Mouse (Mus musculus) lung, embryonic 15.5 days (tissue): ENCODE data around the gene Gm10643. TPM values are rescaled to one million over a fixed set of nuclear protein-coding genes. Genes with fewer than 3 reads are reported as not detected.

Experiments
- ATAC-seq: fragments of 200-750 bp; cut with Nextera tagmentation; 2 replicates; pipeline ENCODE4 v1.8.0; 2017; ENCODE audit warnings: moderate number of reproducible peaks, borderline replicate concordance; ENCODE audit not compliant: low FRiP score, low TSS enrichment; ENCODE audit errors: extremely low read depth
- H3K27ac ChIP-seq: fragments of 300-500 bp; sonication (generic); 2 replicates; pipeline ENCODE4 v1.5.1; 2015; ENCODE audit warnings: moderate library complexity, mild to moderate bottlenecking, inconsistent platforms
- H3K27me3 ChIP-seq: fragments of 300-500 bp; sonication (generic); 2 replicates; pipeline ENCODE4 v1.6.1; 2015; ENCODE audit warnings: inconsistent platforms
- H3K36me3 ChIP-seq: fragments of 300-500 bp; sonication (generic); 2 replicates; pipeline ENCODE4 v1.6.1; 2015; ENCODE audit warnings: inconsistent platforms
- H3K4me1 ChIP-seq: fragments of 300-500 bp; sonication (generic); 2 replicates; pipeline ENCODE4 v1.6.1; 2015; ENCODE audit warnings: inconsistent platforms
- H3K4me2 ChIP-seq: fragments of 300-500 bp; sonication (generic); 2 replicates; pipeline ENCODE4 v1.6.1; 2015; ENCODE audit warnings: inconsistent platforms, mild to moderate bottlenecking, moderate library complexity
- H3K4me3 ChIP-seq: fragments of 300-500 bp; sonication (generic); 2 replicates; pipeline ENCODE4 v1.5.1; 2015; ENCODE audit warnings: mild to moderate bottlenecking, inconsistent platforms
- H3K9ac ChIP-seq: fragments of 300-500 bp; sonication (generic); 2 replicates; pipeline ENCODE4 v1.6.1; 2015; ENCODE audit warnings: inconsistent platforms
- H3K9me3 ChIP-seq: fragments of 300-500 bp; sonication (generic); 2 replicates; pipeline ENCODE4 v1.6.1; 2016; ENCODE audit warnings: inconsistent platforms
- WGBS: fragments of 180-500 bp; shearing (Covaris S2); methylation state at CpG from one replicate; pipeline ENCODE4 v1.1.7; 2015; 5-methylcytosine and 5-hydroxymethylcytosine counted together
- microRNA counts: library from miRNA; unstranded; fragments of <30 nt; microRNA quantifications from one replicate; lab custom pipeline; 2016
- microRNA-seq: library from miRNA; unstranded; fragments of <30 nt; microRNA quantifications from one replicate; pipeline ENCODE4, GENCODE M21; 2016
- polyA plus RNA-seq: library from polyadenylated mRNA; unstranded; fragments of >200 nt; fragmentation: Nextera tagmentation; extraction: Ambion mirVana; gene quantifications from 2 replicates; pipeline ENCODE4 v1.2.1, GENCODE M21; 2015

Gene Gm10643
- polyA plus RNA-seq, 1 experiment from 2014 or later: 1.3 TPM

DNA sequence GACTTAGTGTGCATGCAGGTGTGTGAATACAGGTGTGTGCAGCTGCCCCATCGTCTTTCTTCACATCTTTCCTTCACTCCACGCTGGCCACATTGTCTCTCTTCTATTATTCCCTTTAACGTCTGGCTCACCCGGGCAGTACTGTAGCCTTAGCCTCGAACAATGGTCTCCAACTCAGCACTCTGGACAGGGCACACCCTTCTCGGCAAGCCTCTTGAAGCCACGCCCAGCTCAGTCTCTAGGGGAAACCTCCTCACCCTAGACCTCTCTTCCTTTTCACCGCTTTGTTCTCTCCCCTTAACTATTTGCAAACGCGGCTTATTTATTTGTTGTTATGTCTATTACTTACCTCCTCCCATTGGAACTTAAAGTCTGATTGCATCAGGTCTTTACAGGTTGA, 37.5 kb downstream of the Gm10643 start:
- Histone ChIP-seq H3K4me2 (no peak overlapping the region), H3K4me1 (peaks cover 30% of the 10 kb centered on the region), H3K36me3 (no peaks in the 10 kb centered on the region), H3K9me3 (no peaks in the 10 kb centered on the region), H3K4me3 (no peak overlapping the region), H3K9ac (no peak overlapping the region), H3K27me3 (peaks cover 25% of the 10 kb centered on the region), H3K27ac (no peak overlapping the region)
- WGBS: 19% methylated on average over 10 of the region's 10 CpGs
- ATAC-seq: no peak

DNA sequence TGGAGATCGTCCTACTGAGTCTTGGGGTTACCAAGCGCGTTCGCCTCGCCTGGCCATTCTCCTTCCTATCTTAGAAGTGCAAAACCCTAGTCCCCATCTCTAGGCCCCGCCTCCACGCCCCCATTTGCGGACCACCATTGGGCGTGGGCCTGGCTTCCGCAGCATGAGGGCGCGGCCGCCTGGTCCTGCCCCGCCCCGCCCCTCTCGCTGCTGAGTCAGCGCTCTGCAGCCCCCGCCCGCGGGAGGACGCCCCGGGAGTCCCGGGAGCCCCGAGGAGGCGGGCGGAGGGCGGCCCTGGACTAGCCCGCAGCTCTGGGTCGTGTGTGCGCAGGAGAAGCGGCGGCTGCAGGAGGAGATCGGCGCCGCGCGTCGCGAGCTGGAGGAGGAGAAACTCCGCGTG, 39.1 kb downstream of the Gm10643 start:
- peak overlapping the region; percentile 73 for H3K4me2 ChIP-seq
- peak overlapping the region; percentile 14 for H3K9ac ChIP-seq
- no peaks in the 10 kb centered on the region for H3K9me3 ChIP-seq
- peak overlapping the region; percentile 42 for H3K4me3 ChIP-seq
- 2% methylated on average over 41 of the region's 41 CpGs for WGBS
- ATAC-seq: peak; percentile 71; the same call in 1 of the 2 replicates
- H3K36me3 ChIP-seq: no peaks in the 10 kb centered on the region
- H3K4me1 ChIP-seq: peaks cover 45% of the 10 kb centered on the region
- H3K27ac ChIP-seq: no peak overlapping the region
- peaks cover 38% of the 10 kb centered on the region for H3K27me3 ChIP-seq

DNA sequence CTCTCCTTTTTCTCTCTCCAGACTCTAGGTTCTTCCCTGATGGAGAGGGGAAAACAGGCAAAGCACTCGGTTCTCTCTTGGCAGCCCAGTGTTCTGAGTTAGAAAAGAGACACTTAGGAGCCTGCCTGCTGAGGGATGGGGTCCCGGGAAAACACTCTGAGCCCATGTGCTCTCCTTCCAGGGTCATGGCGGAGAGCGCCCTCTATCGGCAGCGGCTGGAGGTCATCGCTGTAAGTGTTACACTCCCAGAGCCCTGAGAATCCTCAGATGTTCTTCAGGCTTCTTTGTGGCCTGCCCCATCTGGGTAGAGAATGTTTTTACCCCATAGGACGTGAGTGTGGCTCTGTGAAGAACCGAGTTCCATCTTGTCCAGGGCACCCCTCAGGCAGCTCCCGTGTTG, 40.8 kb downstream of the Gm10643 start:
- H3K27ac ChIP-seq: no peak overlapping the region
- H3K36me3 ChIP-seq: no peaks in the 10 kb centered on the region
- no peaks in the 10 kb centered on the region for H3K9me3 ChIP-seq
- H3K4me3 ChIP-seq: no peak overlapping the region
- peaks cover 54% of the 10 kb centered on the region for H3K4me1 ChIP-seq
- peaks cover 50% of the 10 kb centered on the region for H3K27me3 ChIP-seq
- no peak overlapping the region for H3K9ac ChIP-seq
- ATAC-seq: no peak
- WGBS: 16% methylated on average over 10 of the region's 10 CpGs
- H3K4me2 ChIP-seq: no peak overlapping the region

DNA sequence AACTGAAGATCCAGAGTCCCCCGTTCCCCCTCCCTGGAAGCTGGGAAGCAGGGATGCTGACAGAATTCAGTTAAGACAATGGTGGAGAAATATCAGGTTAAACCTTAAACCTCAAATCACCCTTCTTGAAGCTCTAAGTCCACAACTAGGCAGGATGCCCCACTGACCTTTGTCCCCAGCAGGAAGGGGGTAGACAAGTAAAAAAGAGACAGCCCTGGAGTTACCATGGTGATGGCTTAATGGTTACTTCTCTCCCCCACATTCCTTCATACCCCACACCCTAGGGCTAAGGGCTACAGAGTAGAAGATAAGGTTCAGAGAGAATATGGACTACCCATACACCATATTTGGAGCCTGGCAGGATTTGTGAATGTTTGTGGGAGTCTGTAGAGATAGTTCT, 41.3 kb downstream of the Gm10643 start:
- Histone ChIP-seq H3K9ac (no peak overlapping the region), H3K4me3 (no peak overlapping the region), H3K4me1 (peaks cover 54% of the 10 kb centered on the region), H3K36me3 (no peaks in the 10 kb centered on the region), H3K9me3 (no peaks in the 10 kb centered on the region), H3K4me2 (peak overlapping the region; percentile 14), H3K27ac (no peak overlapping the region), H3K27me3 (peaks cover 50% of the 10 kb centered on the region)
- no peak for ATAC-seq
- 44% methylated on average over 1 of the region's 1 CpGs for WGBS

DNA sequence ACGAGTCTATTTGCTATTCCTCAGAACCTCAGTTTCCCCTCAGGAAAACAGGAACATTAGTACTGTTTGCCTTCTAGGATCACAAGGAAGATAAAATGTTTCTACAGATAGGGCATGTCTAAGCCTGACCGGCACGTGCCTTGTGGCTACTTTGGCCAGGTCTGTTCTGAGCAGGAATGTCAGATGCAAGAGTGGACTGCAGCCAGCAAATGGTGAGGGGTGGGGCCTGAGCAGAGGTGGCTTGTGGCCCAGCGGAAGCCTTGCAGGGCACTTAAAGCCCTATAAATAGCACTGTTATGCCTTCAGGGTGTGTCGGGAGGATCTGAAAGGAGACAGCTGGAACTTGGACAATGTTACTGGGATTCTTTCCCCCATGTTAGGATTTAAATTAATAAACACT, 41.9 kb downstream of the Gm10643 start:
- Histone ChIP-seq H3K27me3 (peaks cover 50% of the 10 kb centered on the region), H3K27ac (peak overlapping the region; percentile 26; the same call in 1 of the 2 replicates), H3K9me3 (no peaks in the 10 kb centered on the region), H3K9ac (no peak overlapping the region), H3K4me1 (peaks cover 54% of the 10 kb centered on the region), H3K4me3 (no peak overlapping the region), H3K36me3 (no peaks in the 10 kb centered on the region), H3K4me2 (peak overlapping the region; percentile 14)
- whole genome bisulfite sequencing: 5% methylated on average over 5 of the region's 5 CpGs
- ATAC-seq: no peak

DNA sequence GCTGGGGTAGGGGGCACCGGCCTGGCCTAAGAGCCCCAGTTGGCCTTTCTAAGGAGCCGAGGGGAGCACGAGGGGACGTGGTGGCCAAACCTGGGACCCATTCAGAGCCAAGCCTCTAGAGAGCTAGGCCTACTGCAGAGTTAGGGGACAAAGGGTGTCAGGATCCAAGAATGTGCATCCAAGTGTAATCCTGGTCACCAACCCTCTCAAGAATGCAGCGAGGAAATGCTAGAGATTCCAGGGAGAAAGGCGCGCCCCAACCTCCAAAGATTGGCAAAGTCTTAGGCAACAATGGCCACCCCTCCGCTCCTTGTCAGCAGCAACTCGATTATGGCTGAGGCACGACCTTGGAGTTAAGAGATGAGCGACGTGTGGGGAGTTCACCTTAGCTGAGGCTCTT, 43.4 kb downstream of the Gm10643 start:
- no peaks in the 10 kb centered on the region for H3K9me3 ChIP-seq
- H3K36me3 ChIP-seq: no peaks in the 10 kb centered on the region
- peaks cover 52% of the 10 kb centered on the region for H3K4me1 ChIP-seq
- peak overlapping the region; percentile 56 for H3K4me2 ChIP-seq
- no peak for ATAC-seq
- 36% methylated on average over 12 of the region's 12 CpGs for WGBS
- peaks cover 38% of the 10 kb centered on the region for H3K27me3 ChIP-seq
- peak overlapping the region; percentile 75 for H3K27ac ChIP-seq
- H3K4me3 ChIP-seq: peak overlapping the region; percentile 26
- H3K9ac ChIP-seq: peak overlapping the region; percentile 24

DNA sequence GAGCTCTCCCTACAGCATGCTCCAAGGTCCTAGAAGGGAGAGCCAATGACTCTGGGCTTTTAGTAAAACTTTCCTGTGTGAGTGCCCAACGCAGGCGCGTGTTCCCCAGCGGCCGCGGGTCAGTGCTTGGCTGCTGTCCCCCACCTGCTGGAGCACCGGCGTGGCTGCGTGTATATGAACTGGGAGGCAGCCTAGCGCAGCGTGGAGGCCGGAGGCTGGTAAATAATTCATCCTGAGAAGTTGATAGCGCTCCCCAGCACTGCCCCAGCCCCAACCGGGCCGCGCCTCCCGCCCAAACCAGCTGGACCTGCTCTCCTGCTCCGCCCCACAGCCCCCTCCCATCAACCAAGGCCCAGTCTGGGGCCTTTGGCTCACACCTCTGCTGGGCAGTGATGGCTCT, 43.8 kb downstream of the Gm10643 start, which contains the start of gene Palm3:
TSS of gene Palm3 (plus strand) at position 376 of the 400 bp plus-strand sequence.
- WGBS: 7% methylated on average over 18 of the region's 18 CpGs
- Histone ChIP-seq H3K27me3 (peaks cover 34% of the 10 kb centered on the region; the same call in 1 of the 2 replicates), H3K4me3 (peak within 1 kb of the TSS; percentile 26), H3K4me1 (peaks cover 48% of the 10 kb centered on the region), H3K4me2 (peak within 1 kb of the TSS; percentile 56), H3K9ac (peak within 1 kb of the TSS; percentile 24), H3K36me3 (no peaks in the 10 kb centered on the region), H3K9me3 (no peaks in the 10 kb centered on the region), H3K27ac (peak within 1 kb of the TSS; percentile 75)
- ATAC-seq: peak; percentile 53

DNA sequence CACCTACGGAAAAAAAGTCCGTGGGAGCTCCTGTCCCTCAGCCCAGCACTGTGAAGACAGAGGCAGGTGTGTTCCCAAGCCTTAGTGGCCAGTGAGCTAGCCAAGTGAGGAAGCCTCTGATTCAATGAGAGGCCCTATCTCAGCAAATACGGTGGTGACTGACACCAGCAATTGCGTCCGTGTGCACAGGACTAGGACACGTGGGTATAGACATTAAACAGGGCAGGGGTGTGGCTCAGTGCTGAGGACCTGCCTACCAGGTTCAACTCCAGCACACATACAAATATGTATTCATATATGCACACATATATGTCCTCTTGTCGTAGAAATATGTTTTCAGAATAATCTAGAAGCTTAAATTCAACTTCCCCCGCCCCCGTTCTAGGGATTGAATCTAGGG, 45.2 kb downstream of the Gm10643 start:
- Histone ChIP-seq H3K9me3 (no peaks in the 10 kb centered on the region), H3K27ac (no peak overlapping the region)

DNA sequence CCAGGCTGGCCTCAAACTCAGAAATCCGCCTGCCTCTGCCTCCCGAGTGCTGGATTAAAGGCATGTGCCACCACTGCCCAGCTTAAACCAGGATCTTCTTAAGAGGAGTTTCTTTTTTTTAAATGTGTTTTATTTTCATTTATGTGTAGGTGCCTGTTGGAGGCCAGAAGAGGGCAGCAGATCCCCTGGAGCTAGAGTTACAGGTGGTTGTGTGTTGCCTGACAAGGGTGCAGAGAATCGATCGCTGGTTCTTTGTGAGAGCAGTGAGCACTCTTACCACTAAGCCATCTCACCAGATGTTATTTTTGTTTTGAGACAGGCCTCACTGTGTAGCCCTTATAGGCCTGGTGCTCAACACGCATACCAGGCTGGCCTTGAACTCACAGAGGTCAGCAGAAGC, 49.1 kb downstream of the Gm10643 start:
- no peak overlapping the region for H3K4me2 ChIP-seq
- WGBS: 92% methylated on average over 5 of the region's 5 CpGs
- no peaks in the 10 kb centered on the region for H3K9me3 ChIP-seq
- ATAC-seq: no peak
- H3K27ac ChIP-seq: no peak overlapping the region
- no peaks in the 10 kb centered on the region for H3K36me3 ChIP-seq
- H3K9ac ChIP-seq: no peak overlapping the region
- no peak overlapping the region for H3K4me3 ChIP-seq
- H3K4me1 ChIP-seq: peaks cover 27% of the 10 kb centered on the region
- H3K27me3 ChIP-seq: peaks cover 44% of the 10 kb centered on the region

More for the DNA sequence above, 45.2 kb downstream of the Gm10643 start:
- H3K4me1 ChIP-seq: peaks cover 41% of the 10 kb centered on the region
- H3K9ac ChIP-seq: no peak overlapping the region
- no peak overlapping the region for H3K4me3 ChIP-seq
- WGBS: 71% methylated on average over 9 of the region's 9 CpGs
- no peak for ATAC-seq
- peaks cover 25% of the 10 kb centered on the region; the same call in 1 of the 2 replicates for H3K27me3 ChIP-seq
- no peaks in the 10 kb centered on the region for H3K36me3 ChIP-seq
- H3K4me2 ChIP-seq: no peak overlapping the region

MicroRNAs encoded within 50 kb of the gene (microRNA counts, 519-probe panel; counts per million panel counts)
- 2,163 counts per million, percentile 24 among the panel's probes with 10 or more counts for microRNA mmu-miR-709 (lab: Ali Mortazavi, UCI)

Small RNAs within 50 kb of the gene (microRNA-seq; reads per million reads assigned to microRNA genes)
- not detected for gene Mir709

Other genes with a start within 250 kb of the Gm10643 start
- 18.6 and 19.7 TPM in 2 replicates for gene Adgrl1, start 165.0 kb downstream of the Gm10643 start, polyA plus RNA-seq
- 0.74 and 0.86 TPM in 2 replicates for gene Gm10644, start 109.9 kb downstream of the Gm10643 start, polyA plus RNA-seq
- gene Asf1b, start 109.6 kb downstream of the Gm10643 start, polyA plus RNA-seq: 82.2 and 83.5 TPM in 2 replicates
- 156 TPM in 2 replicates for gene Prkaca, start 92.1 kb downstream of the Gm10643 start, polyA plus RNA-seq
- 11.3 and 12.1 TPM in 2 replicates for gene Samd1, start 67.5 kb downstream of the Gm10643 start, polyA plus RNA-seq
- gene 1700067K01Rik, start 63.6 kb downstream of the Gm10643 start, polyA plus RNA-seq: 0.93 and 0.98 TPM in 2 replicates
- gene 2210011C24Rik, start 53.0 kb downstream of the Gm10643 start, polyA plus RNA-seq: 2.2 and 2.6 TPM in 2 replicates
- 6.0 and 6.7 TPM in 2 replicates for gene Palm3, start 43.7 kb downstream of the Gm10643 start, polyA plus RNA-seq
- 1.4 and 2.2 TPM in 2 replicates for gene Il27ra, start 22.5 kb downstream of the Gm10643 start, polyA plus RNA-seq
- not detected in 2 replicates for gene Rln3, start 20.1 kb downstream of the Gm10643 start, polyA plus RNA-seq
- 9.0 and 10.6 TPM in 2 replicates for gene Rfx1, start 1.7 kb upstream of the Gm10643 start, polyA plus RNA-seq
- gene Dcaf15, start 39.6 kb upstream of the Gm10643 start, polyA plus RNA-seq: 9.3 and 9.5 TPM in 2 replicates
- 0.16 and 0.36 TPM in 2 replicates for gene Podnl1, start 60.9 kb upstream of the Gm10643 start, polyA plus RNA-seq
- gene Cc2d1a, start 82.8 kb upstream of the Gm10643 start, polyA plus RNA-seq: 23.1 and 23.4 TPM in 2 replicates
- gene 4930432K21Rik, start 82.9 kb upstream of the Gm10643 start, polyA plus RNA-seq: 1.7 TPM in 2 replicates
- gene Nanos3, start 120.1 kb upstream of the Gm10643 start, polyA plus RNA-seq: 2.7 and 3.2 TPM in 2 replicates
- 13.6 and 14.2 TPM in 2 replicates for gene Zswim4, start 171.9 kb upstream of the Gm10643 start, polyA plus RNA-seq
- 320 and 350 TPM in 2 replicates for gene D8Ertd738e, start 184.6 kb upstream of the Gm10643 start, polyA plus RNA-seq
- 67.2 and 72.4 TPM in 2 replicates for gene Mri1, start 192.2 kb upstream of the Gm10643 start, polyA plus RNA-seq
- gene Ccdc130, start 205.2 kb upstream of the Gm10643 start, polyA plus RNA-seq: 20.5 and 22.8 TPM in 2 replicates